Mouse (Mus musculus) lung, embryonic 16.5 days (tissue): ENCODE results near the gene Col25a1. TPM values are rescaled to one million over a fixed set of nuclear protein-coding genes. Genes with fewer than 3 reads are reported as not detected.

Experiments
- ATAC-seq: fragments of 200-750 bp; cut with Nextera tagmentation; 2 replicates; pipeline ENCODE4 v1.8.0; 2017; ENCODE audit warnings: low read depth, mild to moderate bottlenecking, moderate library complexity
- H3K27ac ChIP-seq: fragments of 300-500 bp; sonication (generic); 2 replicates; pipeline ENCODE4 v1.5.1; 2014; ENCODE audit warnings: mild to moderate bottlenecking, control low read depth, low read length
- H3K27me3 ChIP-seq: fragments of 300-500 bp; sonication (generic); 2 replicates; pipeline ENCODE4 v1.6.1; 2014; ENCODE audit warnings: low read depth, low read length, mixed read lengths; ENCODE audit not compliant: control insufficient read depth, insufficient read depth
- H3K36me3 ChIP-seq: fragments of 300-500 bp; sonication (generic); 2 replicates; pipeline ENCODE4 v1.6.1; 2014; ENCODE audit warnings: low read length; ENCODE audit not compliant: control insufficient read depth, insufficient read depth
- H3K4me1 ChIP-seq: fragments of 300-500 bp; sonication (generic); replicated peaks from 2 replicates; pipeline ENCODE4 v1.6.1; 2014; ENCODE audit warnings: low read length, mixed read lengths; ENCODE audit not compliant: control insufficient read depth, insufficient read depth
- H3K4me2 ChIP-seq: fragments of 300-500 bp; sonication (generic); 2 replicates; pipeline ENCODE4 v1.6.1; 2014; ENCODE audit warnings: low read depth, low read length, control low read depth
- H3K4me3 ChIP-seq: fragments of 300-500 bp; sonication (generic); 2 replicates; pipeline ENCODE4 v1.5.1; 2014; ENCODE audit warnings: mild to moderate bottlenecking, low read length, control low read depth
- H3K9ac ChIP-seq: fragments of 300-500 bp; sonication (generic); 2 replicates; pipeline ENCODE4 v1.6.1; 2014; ENCODE audit warnings: low read length, control low read depth
- H3K9me3 ChIP-seq: fragments of 300-500 bp; sonication (generic); 2 replicates; pipeline ENCODE4 v1.6.1; 2016; ENCODE audit warnings: low read length; ENCODE audit not compliant: control insufficient read depth
- WGBS: fragments of 180-500 bp; shearing (Covaris S2); extraction: QIAGEN DNeasy Blood & Tissue Kit; methylation state at CpG from one replicate; pipeline ENCODE4 v1.1.7; 2014; 5-methylcytosine and 5-hydroxymethylcytosine counted together
- polyA plus RNA-seq: library from polyadenylated mRNA; unstranded; fragments of >200 nt; fragmentation: Nextera tagmentation; extraction: Ambion mirVana; gene quantifications from 2 replicates; pipeline ENCODE4 v1.2.1, GENCODE M21; 2015

Col25a1 gene
- polyA plus RNA-seq, 1 experiment from 2014 or later, result 17.6 TPM

DNA sequence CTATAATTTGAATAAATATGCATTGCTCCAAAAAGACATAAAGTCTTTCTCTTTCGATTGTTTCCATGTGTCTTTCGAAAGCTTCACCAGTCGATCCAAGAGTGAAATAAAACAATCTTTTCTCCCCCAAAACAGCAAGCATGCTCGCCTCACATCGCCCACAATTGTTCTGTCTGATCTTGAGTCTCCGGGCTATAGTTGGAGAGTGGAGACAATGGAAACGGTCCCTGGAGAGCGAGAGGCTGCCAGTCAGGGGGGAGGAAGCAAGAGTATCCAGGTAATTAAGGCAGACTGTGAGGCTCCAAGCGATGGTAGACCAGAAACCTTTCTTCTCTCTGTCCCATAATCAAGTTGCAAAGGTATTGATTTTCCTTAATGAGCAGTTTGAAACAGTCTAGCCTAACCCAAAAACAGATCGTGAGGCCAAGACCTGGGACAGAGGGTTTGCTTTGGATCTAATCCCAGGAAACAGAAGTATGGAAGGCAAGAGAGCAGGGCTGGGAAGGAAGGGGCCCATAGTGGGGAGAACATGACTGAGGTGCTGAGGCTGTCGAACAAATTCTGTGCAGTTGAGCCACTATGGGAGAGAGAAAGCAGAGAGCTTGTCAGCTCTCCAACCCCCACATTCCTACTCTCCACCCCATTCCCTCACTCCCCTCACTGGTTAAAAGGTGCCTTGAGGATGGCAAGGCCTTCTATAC, 515.0 kb downstream of the Col25a1 start:
- Histone ChIP-seq H3K9ac (no peak overlapping the region), H3K36me3 (no peaks in the 10 kb centered on the region), H3K27ac (no peak overlapping the region), H3K9me3 (no peaks in the 10 kb centered on the region), H3K4me1 (no peaks in the 10 kb centered on the region), H3K27me3 (no peaks in the 10 kb centered on the region), H3K4me3 (no peak overlapping the region), H3K4me2 (no peak overlapping the region)
- 80% methylated on average over 11 of the region's 11 CpGs for WGBS
- ATAC-seq, result no peak

Other genes with a start within 250 kb of the Col25a1 start
- gene Casp6, start 230.1 kb upstream of the Col25a1 start, polyA plus RNA-seq, result 79.5 and 89.9 TPM in 2 replicates
- 4.6 and 6.7 TPM in 2 replicates for gene Mcub, start 161.3 kb upstream of the Col25a1 start, polyA plus RNA-seq
- 31.1 and 35.6 TPM in 2 replicates for gene Sec24b, start 69.9 kb upstream of the Col25a1 start, polyA plus RNA-seq